Mouse (Mus musculus) heart, embryonic 14.5 days (tissue): ENCODE measurements around the gene Ehbp1l1. TPM values are rescaled to one million over a fixed set of nuclear protein-coding genes. Genes with fewer than 3 reads are reported as not detected.
A peak's percentile ranks its signal among the peaks of the same experiment; 100 is the strongest.

Experiments used
- ATAC-seq: fragments of 200-750 bp; cut with Nextera tagmentation; 2 replicates; pipeline ENCODE4 v1.8.0; 2017; ENCODE audit warnings: low read depth, moderate TSS enrichment; ENCODE audit not compliant: insufficient number of reproducible peaks, insufficient read depth, low FRiP score
- H3K27ac ChIP-seq, 2 experiments: fragments of 200-500 bp in 1 of 2; fragments of 300-500 bp in 1 of 2; sonication (generic) in 1 of 2; replicated peaks in 1 of 2; 2 replicates each; pipeline ENCODE4 v1.5.1; 2012 to 2014; ENCODE audit warnings: low read depth in 2 of 2, low read length in 2 of 2, control low read depth in 1 of 2, mild to moderate bottlenecking in 1 of 2, mixed read lengths in 1 of 2; ENCODE audit not compliant: control insufficient read depth in 1 of 2, insufficient read depth in 1 of 2
- H3K27me3 ChIP-seq: fragments of 300-500 bp; sonication (generic); 2 replicates; pipeline ENCODE4 v1.6.1; 2014; ENCODE audit warnings: mild to moderate bottlenecking, low read length, control low read depth; ENCODE audit not compliant: control insufficient read depth, insufficient read depth
- H3K36me3 ChIP-seq: fragments of 300-500 bp; sonication (generic); 2 replicates; pipeline ENCODE4 v1.6.1; 2014; ENCODE audit warnings: mild to moderate bottlenecking, control low read depth, low read length, mixed read lengths; ENCODE audit not compliant: control insufficient read depth, insufficient read depth
- H3K4me1 ChIP-seq, 2 experiments: fragments of 200-500 bp in 1 of 2; fragments of 300-500 bp in 1 of 2; sonication (generic) in 1 of 2; 2 replicates each; pipeline ENCODE4 v1.6.1; 2012 to 2014; ENCODE audit warnings: low read length in 2 of 2, control low read depth in 1 of 2, mixed read lengths in 1 of 2; ENCODE audit not compliant: control insufficient read depth in 2 of 2, insufficient read depth in 2 of 2
- H3K4me2 ChIP-seq: fragments of 300-500 bp; sonication (generic); 2 replicates; pipeline ENCODE4 v1.6.1; 2014; ENCODE audit warnings: mild to moderate bottlenecking, low read length
- H3K4me3 ChIP-seq, 2 experiments: fragments of 200-500 bp in 1 of 2; fragments of 300-500 bp in 1 of 2; sonication (generic) in 1 of 2; 2 replicates each; pipeline ENCODE4 v1.5.1; 2012 to 2014; ENCODE audit warnings: low read length in 2 of 2, mild to moderate bottlenecking in 2 of 2, control low read depth in 1 of 2, low read depth in 1 of 2, moderate library complexity in 1 of 2; ENCODE audit not compliant: control insufficient read depth in 1 of 2, insufficient read depth in 1 of 2
- H3K9ac ChIP-seq: fragments of 300-500 bp; sonication (generic); 2 replicates; pipeline ENCODE4 v1.6.1; 2014; ENCODE audit warnings: mild to moderate bottlenecking, low read length
- H3K9me3 ChIP-seq: fragments of 300-500 bp; sonication (generic); 2 replicates; pipeline ENCODE4 v1.6.1; 2016; ENCODE audit warnings: low read length, control low read depth; ENCODE audit not compliant: control insufficient read depth
- WGBS: fragments of 180-500 bp; shearing (Covaris S2); extraction: QIAGEN DNeasy Blood & Tissue Kit; methylation state at CpG from one replicate; pipeline ENCODE4 v1.1.7; 2014; 5-methylcytosine and 5-hydroxymethylcytosine counted together
- polyA plus RNA-seq: library from polyadenylated mRNA; unstranded; fragments of >200 nt; fragmentation: Nextera tagmentation; extraction: Ambion mirVana; gene quantifications from 2 replicates; pipeline ENCODE4 v1.2.1, GENCODE M21; 2014

Gene Ehbp1l1
- polyA plus RNA-seq, 1 experiment from 2014 or later: 66.5 TPM

DNA sequence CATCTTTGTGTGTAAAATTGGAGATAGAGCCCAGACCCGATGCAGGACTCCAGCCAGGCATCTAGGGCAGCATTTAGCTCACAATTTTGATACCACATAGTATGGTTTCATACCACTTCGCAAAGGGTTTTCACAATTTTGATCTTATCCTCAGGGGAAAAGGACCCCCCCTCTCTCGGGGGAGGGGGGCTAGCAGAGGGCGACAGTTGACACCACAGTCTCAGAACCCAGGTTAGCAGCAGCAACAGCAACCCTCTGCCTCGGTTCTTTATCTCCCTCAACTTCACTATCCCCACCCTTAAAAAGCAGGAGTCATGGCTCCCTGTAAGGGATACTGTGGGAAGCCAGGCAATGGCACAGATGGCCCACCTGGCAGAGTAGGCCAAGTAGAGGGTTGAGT, 12.9 kb downstream of the Ehbp1l1 start:
- H3K4me3 ChIP-seq: no peak overlapping the region
- H3K27me3 ChIP-seq: no peaks in the 10 kb centered on the region
- peak overlapping the region in 1 of 2 experiments; percentile 49; a peak in 2 of 4 replicates for H3K27ac ChIP-seq
- 62% methylated on average over 5 of the region's 5 CpGs for WGBS
- H3K4me1 ChIP-seq: peaks cover 5 to 35% of the 10 kb centered on the region in 2 experiments
- H3K9me3 ChIP-seq: no peaks in the 10 kb centered on the region
- peak overlapping the region; percentile 31; the same call in 1 of the 2 replicates for H3K9ac ChIP-seq
- ATAC-seq: no peak
- peaks cover 95% of the 10 kb centered on the region for H3K36me3 ChIP-seq
- peak overlapping the region; percentile 6 for H3K4me2 ChIP-seq

DNA sequence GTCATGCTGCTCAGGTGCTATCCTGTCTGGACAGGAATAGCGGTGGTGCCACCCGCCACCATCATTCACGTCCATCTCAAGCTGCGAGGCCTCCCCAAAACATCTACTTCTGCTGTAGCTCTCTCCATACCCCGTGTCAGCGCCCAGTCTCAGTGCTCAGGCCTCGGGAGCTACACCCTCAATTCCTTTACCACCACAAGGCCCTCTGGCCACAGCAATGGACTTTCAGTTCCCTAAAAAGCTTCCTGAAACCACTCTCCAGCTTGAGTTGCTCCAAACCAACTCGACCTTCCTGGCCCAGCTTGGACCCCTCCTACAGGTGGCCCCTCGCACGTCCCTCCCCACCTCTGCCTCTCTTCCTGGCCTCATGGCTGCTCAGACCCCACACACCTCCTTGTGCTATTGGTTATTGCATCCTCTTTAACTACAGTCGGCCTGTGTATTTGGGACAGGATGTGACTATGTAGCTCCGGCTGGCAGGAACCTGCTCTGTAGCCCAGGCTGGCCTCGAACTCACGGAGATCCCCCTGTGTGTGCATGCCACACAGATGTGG, 14.1 kb downstream of the Ehbp1l1 start:
- no peak for ATAC-seq
- H3K9me3 ChIP-seq: no peaks in the 10 kb centered on the region
- no peak overlapping the region for H3K4me2 ChIP-seq
- H3K9ac ChIP-seq: no peak overlapping the region
- WGBS: 89% methylated on average over 14 of the region's 14 CpGs
- H3K27me3 ChIP-seq: no peaks in the 10 kb centered on the region
- H3K36me3 ChIP-seq: peaks cover 95% of the 10 kb centered on the region
- no peak overlapping the region for H3K27ac ChIP-seq
- H3K4me3 ChIP-seq: no peak overlapping the region
- H3K4me1 ChIP-seq: peaks cover 5 to 30% of the 10 kb centered on the region in 2 experiments

DNA sequence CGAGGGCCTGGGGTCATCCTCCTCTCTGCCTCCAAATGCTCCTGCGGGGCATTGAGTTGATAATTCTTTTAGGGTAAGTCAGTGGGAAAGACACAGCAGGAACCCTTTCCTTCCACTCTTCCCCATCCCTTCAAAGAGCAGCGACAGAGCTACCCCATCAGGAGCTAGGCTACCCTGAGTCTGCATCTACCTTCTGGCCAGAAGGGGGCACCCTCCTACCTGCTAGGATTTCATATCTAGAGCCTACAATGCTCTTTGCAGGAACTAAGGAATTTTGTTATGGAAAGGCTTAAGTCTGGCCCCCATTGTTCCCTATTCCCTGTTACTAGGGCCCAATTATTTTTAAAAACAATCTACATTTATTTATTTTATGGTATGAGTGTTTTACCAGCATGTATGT, 14.9 kb downstream of the Ehbp1l1 start:
- H3K27me3 ChIP-seq: no peaks in the 10 kb centered on the region
- H3K4me3 ChIP-seq: no peak overlapping the region
- no peak overlapping the region for H3K27ac ChIP-seq
- no peaks in the 10 kb centered on the region for H3K9me3 ChIP-seq
- H3K4me2 ChIP-seq: no peak overlapping the region
- peaks cover 95% of the 10 kb centered on the region for H3K36me3 ChIP-seq
- peaks cover 5 to 22% of the 10 kb centered on the region in 2 experiments for H3K4me1 ChIP-seq
- 26% methylated on average over 3 of the region's 3 CpGs for WGBS
- no peak overlapping the region for H3K9ac ChIP-seq
- ATAC-seq: no peak

DNA sequence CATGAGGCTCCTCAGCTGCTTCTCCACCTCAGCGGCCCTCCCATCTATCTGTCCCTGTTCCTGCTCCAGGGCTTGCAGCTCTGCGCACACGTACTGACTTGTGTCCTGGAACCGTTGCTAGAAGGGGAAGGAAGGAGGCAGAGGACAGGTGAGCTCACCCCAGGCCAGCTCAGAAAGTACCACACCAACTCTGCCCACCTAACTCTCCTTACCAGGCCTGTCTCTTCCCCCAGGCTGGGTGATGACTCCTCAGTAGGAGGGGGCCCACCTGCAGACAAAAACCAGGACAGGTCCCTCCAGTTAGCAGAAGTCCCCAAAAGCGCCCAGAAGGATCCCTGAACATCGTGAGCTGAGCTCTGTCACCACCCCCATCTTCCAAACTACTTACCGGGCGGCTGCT, 15.5 kb downstream of the Ehbp1l1 start:
- Histone ChIP-seq H3K4me1 (peaks cover 5 to 20% of the 10 kb centered on the region in 2 experiments), H3K9me3 (no peaks in the 10 kb centered on the region), H3K4me3 (no peak overlapping the region), H3K27me3 (no peaks in the 10 kb centered on the region), H3K27ac (no peak overlapping the region), H3K9ac (no peak overlapping the region), H3K36me3 (peaks cover 92% of the 10 kb centered on the region), H3K4me2 (no peak overlapping the region)
- WGBS: 90% methylated on average over 8 of the region's 8 CpGs
- ATAC-seq: no peak

DNA sequence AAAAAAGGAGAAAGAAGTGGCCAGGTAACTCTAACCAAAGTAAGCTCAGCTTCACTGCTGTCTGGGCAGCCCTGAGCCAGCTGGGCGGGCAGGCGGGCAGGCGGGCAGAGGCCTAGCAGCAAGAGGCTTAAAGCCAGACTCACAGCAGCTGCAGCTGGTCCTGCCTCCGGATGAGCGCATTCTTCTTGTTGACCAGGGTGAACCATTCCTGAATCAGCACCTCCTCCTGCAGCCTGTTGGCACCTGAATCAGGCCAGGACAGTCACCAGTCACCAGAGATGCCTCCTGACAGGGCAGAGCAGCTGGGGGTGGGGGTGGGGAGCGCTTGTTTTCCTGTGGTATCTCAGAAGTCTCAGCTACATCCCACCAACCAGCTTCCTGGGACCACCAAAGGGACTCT, 16.0 kb downstream of the Ehbp1l1 start:
- Histone ChIP-seq H3K27me3 (no peaks in the 10 kb centered on the region), H3K36me3 (peaks cover 87% of the 10 kb centered on the region), H3K4me3 (no peak overlapping the region), H3K4me1 (peaks cover 7 to 20% of the 10 kb centered on the region in 2 experiments), H3K9ac (no peak overlapping the region), H3K27ac (no peak overlapping the region), H3K4me2 (no peak overlapping the region), H3K9me3 (no peaks in the 10 kb centered on the region)
- 96% methylated on average over 6 of the region's 6 CpGs for WGBS
- no peak for ATAC-seq

DNA sequence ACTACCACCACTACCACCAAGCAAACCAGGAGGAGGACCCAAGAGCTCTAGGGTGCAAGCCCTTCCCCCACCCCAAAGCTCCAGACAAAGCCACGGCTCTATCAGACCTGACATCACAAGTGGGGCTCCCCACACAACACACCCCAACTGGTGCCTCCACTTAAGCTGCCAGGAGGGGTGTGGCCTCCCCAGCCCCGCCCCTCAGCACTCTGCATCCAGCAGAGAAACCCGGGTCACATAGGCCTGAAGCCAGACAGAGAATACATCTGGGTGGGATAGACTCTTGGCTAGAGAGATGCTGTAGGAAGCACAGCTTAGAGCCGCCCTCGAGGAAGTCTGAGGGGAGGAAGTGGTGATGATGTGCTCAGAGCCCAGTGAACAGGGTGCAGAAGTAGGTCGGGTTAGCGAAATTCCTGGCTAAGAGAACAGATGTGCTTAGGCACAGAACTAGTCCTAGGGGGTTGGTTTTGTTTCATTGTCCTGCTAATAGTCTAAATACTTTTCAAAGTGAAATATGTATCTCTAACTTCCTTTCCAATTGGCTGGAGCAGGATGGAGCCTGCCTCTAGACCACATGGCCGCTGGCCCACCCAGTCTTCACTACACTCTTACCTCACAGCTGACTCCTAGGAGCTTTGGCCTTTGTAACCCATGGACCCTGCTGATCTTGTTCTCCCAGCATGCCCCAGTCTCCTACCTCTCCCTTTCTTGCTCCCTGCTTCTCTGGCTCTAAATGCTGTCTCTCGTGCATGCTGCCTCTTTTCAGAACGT, 21.1 kb downstream of the Ehbp1l1 start:
- Histone ChIP-seq H3K9ac (no peak overlapping the region; the same call in 1 of the 2 replicates), H3K4me2 (no peak overlapping the region), H3K27ac (peak overlapping the region in 1 of 2 experiments; percentile 35; a peak in 1 of 4 replicates), H3K4me1 (peaks cover 2 to 13% of the 10 kb centered on the region in 2 experiments), H3K9me3 (no peaks in the 10 kb centered on the region), H3K36me3 (peaks cover 79% of the 10 kb centered on the region), H3K27me3 (no peaks in the 10 kb centered on the region), H3K4me3 (no peak overlapping the region)
- 41% methylated on average over 10 of the region's 10 CpGs for WGBS
- ATAC-seq: peak; percentile 41

DNA sequence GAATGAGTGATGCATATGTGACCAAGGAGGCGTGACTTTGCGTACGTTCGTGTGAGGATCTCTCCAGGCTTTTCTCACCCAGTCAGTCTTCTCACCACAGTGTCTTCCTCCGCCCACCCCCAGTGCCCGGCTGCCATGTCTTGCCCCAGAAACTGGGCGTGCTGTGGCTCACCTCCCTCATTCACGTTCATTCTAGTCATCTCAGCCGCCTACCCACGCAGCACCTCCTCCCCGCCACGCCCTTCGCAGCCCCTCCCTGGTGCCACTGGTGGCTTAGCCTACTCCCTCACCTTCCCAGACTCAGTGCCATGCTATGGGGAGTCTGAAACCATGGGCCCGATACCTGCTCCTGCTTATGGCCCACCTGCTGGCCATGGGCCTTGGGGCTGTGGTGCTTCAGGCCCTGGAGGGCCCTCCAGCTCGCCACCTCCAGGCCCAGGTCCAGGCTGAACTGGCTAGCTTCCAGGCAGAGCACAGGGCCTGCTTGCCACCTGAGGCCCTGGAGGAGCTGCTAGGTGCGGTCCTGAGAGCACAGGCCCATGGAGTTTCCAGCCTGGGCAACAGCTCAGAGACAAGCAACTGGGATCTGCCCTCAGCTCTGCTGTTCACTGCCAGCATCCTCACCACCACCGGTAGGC, 21.8 kb downstream of the Ehbp1l1 start, which contains the start of gene Kcnk7:
Gene Kcnk7 (plus strand): TSS at position 205 of the 638 bp plus-strand sequence.
- H3K27ac ChIP-seq: peak within 1 kb of the TSS in 1 of 2 experiments; percentile 14; a peak in 1 of 4 replicates
- ATAC-seq: no peak
- no peaks in the 10 kb centered on the region for H3K27me3 ChIP-seq
- peaks cover 79% of the 10 kb centered on the region for H3K36me3 ChIP-seq
- no peaks in the 10 kb centered on the region for H3K9me3 ChIP-seq
- peaks cover 2 to 13% of the 10 kb centered on the region in 2 experiments for H3K4me1 ChIP-seq
- H3K4me3 ChIP-seq: no peak within 1 kb of the TSS
- H3K4me2 ChIP-seq: no peak within 1 kb of the TSS
- WGBS: 70% methylated on average over 17 of the region's 17 CpGs
- no peak within 1 kb of the TSS for H3K9ac ChIP-seq
